Mouse (Mus musculus) thymus, postnatal 4 days (tissue): ENCODE data around the gene Gp1bb.

Source experiments
- DNase-seq: peaks from one replicate; pipeline ENCODE4 v3.0.0; 2021

The Gp1bb gene

GRCm38 (mm10) chr16:18598006-18598405 lies 24.2 kb downstream of the Gp1bb start:
- no peak for DNase-seq

GRCm38 (mm10) chr16:18596255-18596654 lies 25.9 kb downstream of the Gp1bb start:
- no peak for DNase-seq

- no peak for DNase-seq
Measured at GRCm38 (mm10) chr16:18593930-18594329, 28.3 kb downstream of the Gp1bb start.

GRCm38 (mm10) chr16:18591047-18592018 lies 30.9 kb downstream of the Gp1bb start:
- DNase-seq, result peak; percentile 84

GRCm38 (mm10) chr16:18589804-18590790 lies 32.1 kb downstream of the Gp1bb start, which contains the start of gene Tbx1:
Tbx1 (minus strand) TSS chr16:18590671.
- DNase-seq, result peak; percentile 85

GRCm38 (mm10) chr16:18589080-18589621 lies 33.1 kb downstream of the Gp1bb start:
- no peak for DNase-seq

- DNase-seq, result no peak
Measured at GRCm38 (mm10) chr16:18588738-18589055, 33.5 kb downstream of the Gp1bb start.

- DNase-seq, result peak; percentile 34
Measured at GRCm38 (mm10) chr16:18587847-18588737, 34.1 kb downstream of the Gp1bb start.

GRCm38 (mm10) chr16:18586906-18587546 lies 35.2 kb downstream of the Gp1bb start:
- DNase-seq, result no peak

- peak; percentile 35 for DNase-seq
Measured at GRCm38 (mm10) chr16:18586076-18586905, 35.9 kb downstream of the Gp1bb start.

- no peak for DNase-seq
Measured at GRCm38 (mm10) chr16:18585676-18586075, 36.5 kb downstream of the Gp1bb start.

GRCm38 (mm10) chr16:18584901-18585510 lies 37.2 kb downstream of the Gp1bb start:
- DNase-seq, result no peak

- no peak for DNase-seq
Measured at GRCm38 (mm10) chr16:18583673-18584357, 38.4 kb downstream of the Gp1bb start.

GRCm38 (mm10) chr16:18583169-18583568 lies 39.0 kb downstream of the Gp1bb start:
- DNase-seq, result no peak

- peak; percentile 30 for DNase-seq
Measured at GRCm38 (mm10) chr16:18582426-18583148, 39.6 kb downstream of the Gp1bb start.

GRCm38 (mm10) chr16:18581623-18582205 lies 40.5 kb downstream of the Gp1bb start:
- DNase-seq, result peak; percentile 50

- no peak for DNase-seq
Measured at GRCm38 (mm10) chr16:18581050-18581622, 41.1 kb downstream of the Gp1bb start.

GRCm38 (mm10) chr16:18580389-18580788 lies 41.8 kb downstream of the Gp1bb start:
- no peak for DNase-seq
